Mouse (Mus musculus) urinary bladder, postnatal 4 days (tissue): Measurements from ENCODE around the gene Sprr1a.
"Not testable (repeated sequence)": the region's sequence is repeated elsewhere in the genome, so short reads cannot be mapped to it uniquely, and the experiment has no call there.

Experiments
- DNase-seq, 2 experiments: peaks; one replicate each; pipeline ENCODE4 v3.0.0; 2021 to 2022; ENCODE audit warnings: low spot score in 2 of 2

Sprr1a gene

GRCm38 (mm10) chr3:92485863-92486262, at the start of gene Sprr1a:
TSS of gene Sprr1a (minus strand) at chr3:92485895.
- DNase-seq = no peak

- no peak for DNase-seq
Measured at GRCm38 (mm10) chr3:92534411-92534810, 48.7 kb upstream of the Sprr1a start, which contains the start of gene 2310046K23Rik. TSS of gene 2310046K23Rik (minus strand) at chr3:92534511.

GRCm38 (mm10) chr3:92512325-92512724, 26.6 kb upstream of the Sprr1a start:
- no peak for DNase-seq

GRCm38 (mm10) chr3:92510786-92511185, 25.1 kb upstream of the Sprr1a start:
- no peak for DNase-seq

- no peak for DNase-seq
Measured at GRCm38 (mm10) chr3:92508185-92508584, 22.5 kb upstream of the Sprr1a start.

- no peak for DNase-seq
Measured at GRCm38 (mm10) chr3:92503528-92503927, 17.8 kb upstream of the Sprr1a start.

- DNase-seq = no peak
Measured at GRCm38 (mm10) chr3:92500393-92500792, 14.7 kb upstream of the Sprr1a start, which contains the start of gene Sprr4. TSS of gene Sprr4 (minus strand) at chr3:92500493.

GRCm38 (mm10) chr3:92490262-92490661, 4.6 kb upstream of the Sprr1a start:
- DNase-seq = not testable (repeated sequence)

GRCm38 (mm10) chr3:92486307-92486706, 612 bp upstream of the Sprr1a start:
- DNase-seq = no peak

- not testable (repeated sequence) for DNase-seq
Measured at GRCm38 (mm10) chr3:92481249-92481648, 4.4 kb downstream of the Sprr1a start.

- DNase-seq = no peak
Measured at GRCm38 (mm10) chr3:92470111-92470510, 15.6 kb downstream of the Sprr1a start.

- no peak for DNase-seq
Measured at GRCm38 (mm10) chr3:92467424-92467823, 18.3 kb downstream of the Sprr1a start.

GRCm38 (mm10) chr3:92466576-92466975, 19.1 kb downstream of the Sprr1a start:
- DNase-seq = no peak

- DNase-seq = no peak
Measured at GRCm38 (mm10) chr3:92458620-92459019, 27.1 kb downstream of the Sprr1a start, which contains the start of gene Sprr3. TSS of gene Sprr3 (minus strand) at chr3:92458720.

- DNase-seq = no peak
Measured at GRCm38 (mm10) chr3:92455151-92455550, 30.5 kb downstream of the Sprr1a start.

GRCm38 (mm10) chr3:92440177-92440576, 45.5 kb downstream of the Sprr1a start:
- DNase-seq = no peak

GRCm38 (mm10) chr3:92438689-92439088, 47.0 kb downstream of the Sprr1a start, which contains the start of gene Sprr1b:
TSS of gene Sprr1b (minus strand) at chr3:92438789.
- DNase-seq = no peak
